Mouse (Mus musculus): ENCODE measurements around the gene Dlk1. TPM values are rescaled to one million over a fixed set of nuclear protein-coding genes. Genes with fewer than 3 reads are reported as not detected.

Dlk1 gene
- total RNA-seq (2023): not detected

DNA sequence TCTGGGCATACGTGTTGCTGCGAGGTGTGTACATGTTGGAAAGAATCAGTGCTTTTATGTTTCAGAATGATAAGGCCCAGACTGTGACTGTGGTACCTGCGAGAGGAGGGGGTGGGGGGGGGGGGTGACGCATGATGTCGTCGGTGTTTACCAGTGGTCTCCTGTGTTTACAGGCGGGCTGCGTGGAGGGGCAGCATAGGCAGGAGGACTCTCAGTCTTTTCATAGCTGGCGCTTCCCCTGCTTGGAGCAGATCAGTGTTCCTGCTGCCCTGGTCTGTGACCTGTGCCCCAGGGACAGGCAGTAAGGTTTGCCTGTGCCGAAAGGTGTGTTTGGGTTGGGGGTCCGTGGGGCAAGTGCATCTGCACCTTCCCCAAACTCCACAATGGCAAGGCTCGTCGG, at the start of gene Dlk1:
Gene Dlk1, plus strand, starts transcription at position 232 of the 400 bp plus-strand sequence.

Other genes with a start within 250 kb of the Dlk1 start
- gene Rtl1, start 147.5 kb downstream of the Dlk1 start, total RNA-seq (2023): not detected